Mouse (Mus musculus): Measurements from ENCODE around the gene Arhgap1. TPM values are rescaled to one million over a fixed set of nuclear protein-coding genes. Genes with fewer than 3 reads are reported as not detected.
"Not testable (repeated sequence)": the region's sequence is repeated elsewhere in the genome, so short reads cannot be mapped to it uniquely, and the experiment has no call there.

Gene Arhgap1
- total RNA-seq (2014; rRNA removed; ENCODE audit: low replicate concordance) = 85.7 and 109 TPM in 2 replicates
- 73.9 and 76.5 TPM in 2 replicates for polyA plus RNA-seq (2015; fragmentation: Nextera tagmentation; extraction: Ambion mirVana)

DNA sequence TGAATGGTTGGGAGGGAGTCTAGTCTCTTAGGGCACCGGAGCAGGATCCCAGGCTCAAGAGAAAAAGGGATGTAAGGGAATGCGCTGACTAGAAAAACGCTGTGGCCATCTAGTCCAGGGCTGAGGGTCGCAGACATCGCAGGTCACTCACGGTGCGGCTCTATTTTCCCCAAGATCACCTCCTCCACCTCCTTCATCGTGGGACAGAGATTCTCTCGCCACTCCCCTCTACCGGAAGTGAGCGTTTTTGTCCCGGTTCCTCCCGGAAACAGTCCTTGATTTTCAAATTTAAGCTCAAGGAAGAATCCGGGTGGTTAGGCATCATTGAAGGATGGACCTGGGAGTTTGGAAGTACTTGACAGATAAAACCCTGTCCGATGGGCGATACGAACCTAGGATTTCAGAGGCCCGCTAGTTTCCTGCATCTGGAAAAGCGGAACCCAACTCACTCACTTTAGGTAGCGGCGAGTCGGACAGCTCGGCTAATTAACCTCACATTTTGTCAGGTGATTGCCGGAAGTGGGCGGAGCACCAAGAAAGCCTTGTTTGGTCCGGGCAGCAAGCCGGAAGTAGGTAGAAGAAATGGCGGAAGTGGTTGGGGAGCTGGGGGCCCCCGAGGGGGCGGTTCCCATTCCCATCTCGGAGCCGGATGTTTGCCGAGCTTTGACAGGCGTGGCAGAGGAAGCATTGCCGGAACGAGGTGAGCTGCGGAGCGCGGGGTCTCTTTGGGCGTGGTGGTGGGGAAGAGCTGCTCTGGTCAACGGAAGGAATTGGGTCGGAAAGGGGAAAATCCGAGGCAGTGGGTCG, at the start of gene Arhgap1, which contains the start of gene Zfp408:
TSS of gene Arhgap1 (plus strand) at position 308 of the 807 bp plus-strand sequence.
TSS of gene Zfp408 (minus strand) at position 239 of the 807 bp plus-strand sequence.
- under 1% methylated on average over 44 of the region's 44 CpGs for WGBS
- H3K4me2 ChIP-seq (ENCODE audit: low read depth, low read length) = peak within 1 kb of the TSS; percentile 93
- H3K4me1 ChIP-seq (ENCODE audit: control insufficient read depth, insufficient read depth) = peaks cover 31% of the 10 kb centered on the region

DNA sequence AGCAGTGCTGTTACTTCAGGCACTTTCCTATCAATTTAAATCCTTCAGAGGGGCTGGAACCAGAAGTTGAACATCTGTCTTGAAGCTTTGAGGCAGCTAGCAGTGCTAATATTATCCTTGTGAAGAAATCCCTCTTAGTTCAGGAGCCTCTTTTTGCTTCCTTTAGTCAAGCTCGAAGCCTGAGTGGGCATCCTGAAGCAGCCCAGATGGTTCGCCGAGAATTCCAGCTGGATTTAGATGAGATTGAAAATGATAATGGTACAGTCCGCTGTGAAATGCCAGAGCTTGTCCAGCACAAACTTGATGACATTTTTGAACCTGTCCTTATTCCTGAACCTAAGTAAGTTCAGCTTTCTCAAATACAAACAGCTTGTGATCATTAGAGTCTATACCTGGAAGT, 49.2 kb upstream of the Arhgap1 start:
- Histone ChIP-seq H3K4me2 (ENCODE audit: low read depth, low read length) (no peak overlapping the region), H3K9me3 (replicated peaks; ENCODE audit: control insufficient read depth, low read length) (no peaks in the 10 kb centered on the region), H3K4me1 (ENCODE audit: control insufficient read depth, insufficient read depth) (no peaks in the 10 kb centered on the region), H3K36me3 (replicated peaks; ENCODE audit: control insufficient read depth, insufficient read depth, low read length) (peaks cover 84% of the 10 kb centered on the region), H3K27ac (ENCODE audit: low read depth) (no peak overlapping the region), H3K9ac (replicated peaks; ENCODE audit: low read depth, low read length) (no peak overlapping the region), H3K27me3 (ENCODE audit: control insufficient read depth, insufficient read depth, low read length) (no peaks in the 10 kb centered on the region), H3K4me3 (ENCODE audit: low read depth, low read length) (no peak overlapping the region)
- WGBS = 92% methylated on average over 4 of the region's 4 CpGs
- ATAC-seq (ENCODE audit: insufficient read depth, low read depth) (no peak), DNase-seq (ENCODE audit: low spot score) (no peak)
- TF ChIP-seq EP300 (IDR thresholded peaks at IDR 0.05; ENCODE audit: low read depth) (no peak), CTCF (IDR thresholded peaks at IDR 0.05; ENCODE audit: low read depth) (no peak)

More for the DNA sequence above, at the start of gene Arhgap1, which contains the start of gene Zfp408:
- ATAC-seq (ENCODE audit: insufficient read depth, low read depth) (peak; percentile 92), DNase-seq (ENCODE audit: low spot score) (peak; percentile 98)
- Histone ChIP-seq H3K9ac (replicated peaks; ENCODE audit: low read depth, low read length) (peak within 1 kb of the TSS; percentile 83), H3K27me3 (ENCODE audit: control insufficient read depth, insufficient read depth, low read length) (no peaks in the 10 kb centered on the region), H3K36me3 (replicated peaks; ENCODE audit: control insufficient read depth, insufficient read depth, low read length) (peaks cover 40% of the 10 kb centered on the region), H3K27ac (ENCODE audit: low read depth) (peak within 1 kb of the TSS; percentile 96), H3K4me3 (ENCODE audit: low read depth, low read length) (peak within 1 kb of the TSS; percentile 97), H3K9me3 (replicated peaks; ENCODE audit: control insufficient read depth, low read length) (no peaks in the 10 kb centered on the region)
- TF ChIP-seq EP300 (IDR thresholded peaks at IDR 0.05; ENCODE audit: low read depth) = peak; percentile 80; the same call in 1 of the 2 replicates
- TF ChIP-seq CTCF (IDR thresholded peaks at IDR 0.05; ENCODE audit: low read depth) = no peak

DNA sequence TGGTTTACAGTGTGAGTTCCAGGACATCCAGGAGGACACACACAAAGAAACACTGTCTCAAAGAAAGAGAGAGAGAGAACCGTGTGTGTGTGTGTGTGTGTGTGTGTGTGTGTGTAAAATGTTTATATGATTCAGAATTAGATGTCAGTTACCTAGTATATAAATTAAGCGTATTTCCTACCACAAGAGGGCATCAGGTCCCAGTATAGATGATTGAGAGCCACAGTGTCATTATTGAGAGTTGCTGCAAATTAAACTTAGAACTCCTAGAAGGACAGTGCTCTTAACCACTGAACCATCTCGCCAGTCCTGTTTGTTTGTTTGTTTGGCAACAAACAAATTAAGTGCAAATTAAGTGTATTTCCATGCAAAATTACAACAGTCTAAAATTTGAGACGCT, 47.3 kb upstream of the Arhgap1 start:
- Histone ChIP-seq H3K27ac (ENCODE audit: low read depth) (no peak overlapping the region), H3K36me3 (replicated peaks; ENCODE audit: control insufficient read depth, insufficient read depth, low read length) (peaks cover 81% of the 10 kb centered on the region), H3K4me1 (ENCODE audit: control insufficient read depth, insufficient read depth) (no peaks in the 10 kb centered on the region), H3K9me3 (replicated peaks; ENCODE audit: control insufficient read depth, low read length) (no peaks in the 10 kb centered on the region), H3K4me2 (ENCODE audit: low read depth, low read length) (no peak overlapping the region), H3K9ac (replicated peaks; ENCODE audit: low read depth, low read length) (no peak overlapping the region), H3K4me3 (ENCODE audit: low read depth, low read length) (no peak overlapping the region), H3K27me3 (ENCODE audit: control insufficient read depth, insufficient read depth, low read length) (no peaks in the 10 kb centered on the region)
- WGBS = 89% methylated on average over 4 of the region's 4 CpGs
- DNase-seq (ENCODE audit: low spot score) = no peak
- no peak for ATAC-seq (ENCODE audit: insufficient read depth, low read depth)
- TF ChIP-seq EP300 (IDR thresholded peaks at IDR 0.05; ENCODE audit: low read depth) (no peak), CTCF (IDR thresholded peaks at IDR 0.05; ENCODE audit: low read depth) (peak; percentile 21; the same call in 1 of the 2 replicates)

DNA sequence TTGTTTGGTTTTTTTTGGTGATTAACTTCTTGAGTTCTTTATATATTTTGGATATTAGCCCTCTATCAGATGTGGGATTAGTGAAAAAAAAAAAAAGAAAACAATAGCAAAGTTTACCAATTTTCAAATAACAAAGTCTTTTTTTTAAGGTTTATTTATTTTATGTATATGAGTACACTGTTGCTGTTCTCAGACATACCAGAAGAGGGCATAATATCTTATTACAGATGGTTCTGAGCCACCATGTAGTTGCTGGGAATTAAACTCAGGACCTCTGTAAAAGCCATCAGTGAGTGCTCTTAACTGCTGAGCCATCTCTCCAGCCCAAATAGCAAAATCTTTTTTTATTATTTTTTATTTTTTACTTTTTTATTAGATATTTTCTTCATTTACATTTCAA, 40.3 kb upstream of the Arhgap1 start:
- not testable (repeated sequence) for DNase-seq (ENCODE audit: low spot score); H3K4me3 ChIP-seq (ENCODE audit: low read depth, low read length); H3K4me2 ChIP-seq (ENCODE audit: low read depth, low read length); ATAC-seq (ENCODE audit: insufficient read depth, low read depth); H3K27ac ChIP-seq (ENCODE audit: low read depth); H3K27me3 ChIP-seq (ENCODE audit: control insufficient read depth, insufficient read depth, low read length); H3K9ac ChIP-seq (replicated peaks; ENCODE audit: low read depth, low read length); H3K9me3 ChIP-seq (replicated peaks; ENCODE audit: control insufficient read depth, low read length); H3K4me1 ChIP-seq (ENCODE audit: control insufficient read depth, insufficient read depth)
- peaks cover 55% of the 10 kb centered on the region for H3K36me3 ChIP-seq (replicated peaks; ENCODE audit: control insufficient read depth, insufficient read depth, low read length)

DNA sequence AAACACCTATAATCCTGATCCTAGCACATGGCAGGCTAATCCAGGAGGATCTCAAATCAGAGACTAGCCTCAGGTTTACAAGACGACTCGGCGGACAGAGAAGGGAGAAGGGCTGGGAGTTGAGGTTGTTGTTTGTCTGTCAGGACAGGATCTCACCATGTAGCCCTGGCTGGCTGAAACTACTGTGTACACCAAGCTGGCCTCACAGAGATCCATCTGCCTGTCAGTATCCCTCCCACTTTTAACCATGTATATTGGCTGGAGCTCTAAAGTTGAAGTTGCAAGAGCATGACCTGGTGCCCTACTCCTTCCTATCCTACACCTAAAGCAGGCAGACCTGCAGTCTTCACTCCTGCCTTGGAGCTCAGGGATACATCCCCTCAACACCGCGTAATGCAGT, 27.3 kb upstream of the Arhgap1 start:
- TF ChIP-seq EP300 (IDR thresholded peaks at IDR 0.05; ENCODE audit: low read depth) = no peak
- no peak for TF ChIP-seq CTCF (IDR thresholded peaks at IDR 0.05; ENCODE audit: low read depth)
- Histone ChIP-seq H3K27ac (ENCODE audit: low read depth) (no peak overlapping the region), H3K4me3 (ENCODE audit: low read depth, low read length) (no peak overlapping the region), H3K4me2 (ENCODE audit: low read depth, low read length) (no peak overlapping the region), H3K36me3 (replicated peaks; ENCODE audit: control insufficient read depth, insufficient read depth, low read length) (peaks cover 51% of the 10 kb centered on the region), H3K9me3 (replicated peaks; ENCODE audit: control insufficient read depth, low read length) (no peaks in the 10 kb centered on the region), H3K4me1 (ENCODE audit: control insufficient read depth, insufficient read depth) (no peaks in the 10 kb centered on the region), H3K27me3 (ENCODE audit: control insufficient read depth, insufficient read depth, low read length) (no peaks in the 10 kb centered on the region), H3K9ac (replicated peaks; ENCODE audit: low read depth, low read length) (no peak overlapping the region)
- ATAC-seq (ENCODE audit: insufficient read depth, low read depth) (no peak), DNase-seq (ENCODE audit: low spot score) (no peak)
- WGBS = 93% methylated on average over 5 of the region's 5 CpGs

DNA sequence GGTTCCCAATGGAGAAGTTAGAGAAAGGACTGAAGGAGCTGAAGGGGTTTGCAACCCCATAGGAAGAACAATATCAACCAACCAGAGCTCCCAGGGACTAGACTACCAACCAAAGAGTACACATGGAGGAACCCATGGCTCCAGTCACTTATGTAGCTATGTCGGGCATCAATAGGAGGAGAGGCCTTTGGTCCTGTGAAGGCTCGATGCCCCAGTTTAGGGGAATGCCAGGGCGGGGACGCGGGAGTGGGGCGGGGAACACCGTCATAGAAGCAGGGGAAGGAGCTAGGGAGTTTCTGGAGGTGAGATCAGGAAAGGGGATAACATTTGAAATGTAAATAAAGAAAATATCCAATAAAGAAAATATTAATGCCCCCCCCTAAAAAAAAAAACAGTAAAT, 26.3 kb upstream of the Arhgap1 start:
- not testable (repeated sequence) for H3K4me1 ChIP-seq (ENCODE audit: control insufficient read depth, insufficient read depth); H3K27me3 ChIP-seq (ENCODE audit: control insufficient read depth, insufficient read depth, low read length); H3K27ac ChIP-seq (ENCODE audit: low read depth); H3K4me3 ChIP-seq (ENCODE audit: low read depth, low read length); H3K4me2 ChIP-seq (ENCODE audit: low read depth, low read length); ATAC-seq (ENCODE audit: insufficient read depth, low read depth); H3K9me3 ChIP-seq (replicated peaks; ENCODE audit: control insufficient read depth, low read length); H3K9ac ChIP-seq (replicated peaks; ENCODE audit: low read depth, low read length); DNase-seq (ENCODE audit: low spot score)
- WGBS = 88% methylated on average over 7 of the region's 7 CpGs
- H3K36me3 ChIP-seq (replicated peaks; ENCODE audit: control insufficient read depth, insufficient read depth, low read length) = peaks cover 41% of the 10 kb centered on the region

Data from heart, postnatal 0 days (tissue).